Mouse (Mus musculus): ENCODE measurements around the gene Gprin3.

DNA sequence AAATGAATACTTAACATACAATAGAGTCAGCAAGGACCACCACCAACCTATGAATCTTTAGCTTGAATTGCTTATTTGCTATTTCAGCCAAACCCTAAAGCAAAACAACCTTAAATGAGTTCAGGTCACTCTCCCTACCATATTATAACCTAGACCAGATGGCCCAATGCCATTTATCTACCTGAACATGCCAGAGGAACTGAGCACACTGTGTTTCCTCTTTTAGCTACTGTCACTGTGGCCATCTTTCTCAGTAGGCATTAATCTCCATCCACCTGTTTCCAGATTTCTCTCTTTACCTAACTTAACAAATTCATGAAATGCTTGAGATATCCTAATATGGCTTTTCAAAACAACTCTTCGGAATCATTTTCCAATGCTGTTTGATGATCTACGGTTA lies 114.9 kb downstream of the Gprin3 start:
- no peak for TF ChIP-seq FLI1 (IDR thresholded peaks at IDR 0.05; ENCODE audit: low read length)
- TF ChIP-seq GATA1 (IDR thresholded peaks at IDR 0.05; ENCODE audit: borderline replicate concordance, low read length), result no peak

Data from megakaryocyte, embryonic 14.5 days (primary cell).